Mouse (Mus musculus) limb, embryonic 11.5 days (tissue): ENCODE data around the gene Lpp. TPM values are rescaled to one million over a fixed set of nuclear protein-coding genes. Genes with fewer than 3 reads are reported as not detected.

ENCODE experiments used
- ATAC-seq: fragments of 200-750 bp; cut with Nextera tagmentation; 2 replicates; pipeline ENCODE4 v1.8.0; 2017; ENCODE audit warnings: low read depth; ENCODE audit not compliant: insufficient number of reproducible peaks, low FRiP score, low TSS enrichment
- DNase-seq: peaks from one replicate; pipeline ENCODE4 v3.0.0-alpha.2; 2015; ENCODE audit warnings: low spot score
- H3K27ac ChIP-seq: fragments of 300-500 bp; sonication (generic); replicated peaks from 2 replicates; pipeline ENCODE4 v1.5.1; 2014; ENCODE audit warnings: low read depth, mild to moderate bottlenecking, low read length
- H3K27me3 ChIP-seq: fragments of 300-500 bp; sonication (generic); 2 replicates; pipeline ENCODE4 v1.6.1; 2014; ENCODE audit warnings: mild to moderate bottlenecking, low read length, mixed read lengths; ENCODE audit not compliant: control insufficient read depth, insufficient read depth
- H3K36me3 ChIP-seq: fragments of 300-500 bp; sonication (generic); 2 replicates; pipeline ENCODE4 v1.6.1; 2014; ENCODE audit warnings: mild to moderate bottlenecking, low read length, moderate library complexity, mixed read lengths; ENCODE audit not compliant: control insufficient read depth, insufficient read depth
- H3K4me1 ChIP-seq: fragments of 300-500 bp; sonication (generic); 2 replicates; pipeline ENCODE4 v1.6.1; 2014; ENCODE audit warnings: low read length, mixed read lengths; ENCODE audit not compliant: control insufficient read depth, insufficient read depth
- H3K4me2 ChIP-seq: fragments of 300-500 bp; sonication (generic); 2 replicates; pipeline ENCODE4 v1.6.1; 2014; ENCODE audit warnings: low read depth, mild to moderate bottlenecking, moderate library complexity; ENCODE audit not compliant: severe bottlenecking
- H3K4me3 ChIP-seq: fragments of 300-500 bp; sonication (generic); 2 replicates; pipeline ENCODE4 v1.5.1; 2014; ENCODE audit warnings: low read depth, low read length
- H3K9ac ChIP-seq: fragments of 300-500 bp; sonication (generic); 2 replicates; pipeline ENCODE4 v1.6.1; 2014; ENCODE audit warnings: mild to moderate bottlenecking, low read length
- H3K9me3 ChIP-seq: fragments of 300-500 bp; sonication (generic); 2 replicates; pipeline ENCODE4 v1.6.1; 2016; ENCODE audit warnings: low read length; ENCODE audit not compliant: control insufficient read depth
- WGBS: fragments of 180-500 bp; shearing (Covaris S2); extraction: QIAGEN DNeasy Blood & Tissue Kit; methylation state at CpG from one replicate; pipeline ENCODE4 v1.1.7; 2014; 5-methylcytosine and 5-hydroxymethylcytosine counted together
- polyA plus RNA-seq: library from polyadenylated mRNA; unstranded; fragments of >200 nt; fragmentation: Nextera tagmentation; extraction: Ambion mirVana; gene quantifications from 2 replicates; pipeline ENCODE4 v1.2.1, GENCODE M21; 2014

The Lpp gene
- polyA plus RNA-seq, 1 experiment from 2014 or later, result 38.2 TPM

DNA sequence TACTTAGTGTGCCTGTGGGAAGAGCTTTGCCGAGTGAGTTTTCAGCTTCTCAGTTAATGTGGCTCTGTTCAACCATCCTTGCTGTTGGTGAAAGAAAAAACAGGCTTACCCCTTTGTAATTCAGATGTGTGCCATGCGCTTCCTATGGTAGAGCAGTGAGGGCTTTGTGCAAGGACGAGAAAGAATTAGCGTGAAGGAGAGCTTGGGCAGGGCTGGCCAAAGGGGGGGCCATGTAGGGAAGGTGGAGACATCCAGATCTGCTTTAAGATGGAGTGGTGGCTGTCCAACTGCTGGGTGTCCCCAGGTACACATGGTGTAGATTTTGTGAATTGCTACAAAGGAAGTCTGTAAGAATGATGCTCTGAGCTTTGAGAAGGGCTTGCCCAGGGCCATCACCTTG is 29.9 kb downstream of the Lpp start:
- H3K4me2 ChIP-seq, result no peak overlapping the region
- H3K4me3 ChIP-seq, result no peak overlapping the region
- H3K27me3 ChIP-seq, result no peaks in the 10 kb centered on the region
- no peak overlapping the region for H3K9ac ChIP-seq
- no peak overlapping the region for H3K27ac ChIP-seq
- 84% methylated on average over 4 of the region's 4 CpGs for WGBS
- DNase-seq (no peak), ATAC-seq (no peak)
- no peaks in the 10 kb centered on the region for H3K36me3 ChIP-seq
- H3K9me3 ChIP-seq, result no peaks in the 10 kb centered on the region
- H3K4me1 ChIP-seq, result peaks cover 5% of the 10 kb centered on the region

- DNase-seq (no peak), ATAC-seq (no peak)
- Histone ChIP-seq H3K27ac (no peak overlapping the region), H3K4me3 (no peak overlapping the region), H3K36me3 (no peaks in the 10 kb centered on the region), H3K4me2 (no peak overlapping the region), H3K27me3 (no peaks in the 10 kb centered on the region), H3K9ac (no peak overlapping the region), H3K4me1 (peaks cover 5% of the 10 kb centered on the region), H3K9me3 (no peaks in the 10 kb centered on the region)
- WGBS, result 75% methylated on average over 4 of the region's 4 CpGs
Measured at GRCm38 (mm10) chr16:24423751-24424150, 30.4 kb downstream of the Lpp start.

DNA sequence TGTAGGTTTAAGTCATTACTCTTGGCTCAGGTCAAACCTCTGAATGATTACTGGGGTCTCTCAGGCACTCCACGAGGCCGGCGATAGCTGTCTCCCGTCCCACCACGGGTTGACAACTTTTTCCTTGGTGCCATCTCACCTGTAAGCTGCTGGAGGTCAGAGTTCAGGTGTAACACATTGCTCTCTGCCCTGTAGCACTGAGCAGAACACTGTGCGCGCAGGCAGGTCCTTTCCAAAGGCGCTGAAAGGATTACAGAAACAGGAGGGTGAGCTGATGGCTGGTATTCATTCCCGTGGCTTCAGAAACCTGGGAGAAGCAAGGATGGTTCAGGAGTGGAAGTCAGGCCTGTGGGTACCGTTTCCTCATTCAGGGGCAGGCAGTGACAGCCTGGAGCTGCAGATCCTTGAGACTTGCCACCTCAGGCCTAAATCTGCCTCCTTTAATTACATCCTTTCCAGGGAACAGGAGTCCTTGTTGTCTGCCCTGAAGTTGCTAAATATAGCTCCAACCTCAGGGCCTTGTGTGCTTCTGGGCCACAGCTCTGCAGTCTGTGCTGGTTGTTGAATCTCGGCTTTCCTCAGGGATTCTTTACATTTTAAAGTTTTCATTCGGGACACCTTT is 31.2 kb downstream of the Lpp start:
- no peak for ATAC-seq
- Histone ChIP-seq H3K36me3 (no peaks in the 10 kb centered on the region), H3K27ac (no peak overlapping the region), H3K4me1 (peaks cover 5% of the 10 kb centered on the region), H3K9me3 (no peaks in the 10 kb centered on the region), H3K4me2 (no peak overlapping the region), H3K27me3 (no peaks in the 10 kb centered on the region), H3K4me3 (no peak overlapping the region), H3K9ac (no peak overlapping the region)
- 64% methylated on average over 12 of the region's 12 CpGs for WGBS
- DNase-seq, result no peak

- H3K4me1 ChIP-seq, result peaks cover 5% of the 10 kb centered on the region
- WGBS, result 86% methylated on average over 3 of the region's 3 CpGs
- no peak for ATAC-seq
Measured at GRCm38 (mm10) chr16:24425816-24426215, 32.5 kb downstream of the Lpp start.

GRCm38 (mm10) chr16:24427606-24428005 is 34.3 kb downstream of the Lpp start:
- no peak for ATAC-seq
- Histone ChIP-seq H3K9me3 (no peaks in the 10 kb centered on the region), H3K36me3 (no peaks in the 10 kb centered on the region), H3K4me3 (no peak overlapping the region), H3K4me2 (no peak overlapping the region), H3K9ac (no peak overlapping the region), H3K4me1 (peaks cover 5% of the 10 kb centered on the region), H3K27me3 (no peaks in the 10 kb centered on the region), H3K27ac (no peak overlapping the region)
- no peak for DNase-seq
- WGBS, result 82% methylated on average over 3 of the region's 3 CpGs

More at GRCm38 (mm10) chr16:24425816-24426215, 32.5 kb downstream of the Lpp start:
- H3K27ac ChIP-seq, result no peak overlapping the region
- no peak overlapping the region for H3K4me3 ChIP-seq
- H3K4me2 ChIP-seq, result no peak overlapping the region
- H3K9me3 ChIP-seq, result no peaks in the 10 kb centered on the region
- no peaks in the 10 kb centered on the region for H3K36me3 ChIP-seq
- DNase-seq, result no peak
- H3K9ac ChIP-seq, result no peak overlapping the region
- H3K27me3 ChIP-seq, result no peaks in the 10 kb centered on the region

- 24% methylated on average over 4 of the region's 4 CpGs for WGBS
- DNase-seq (no peak), ATAC-seq (0 out of 2 replicates have a peak, but pooled peaks have one; percentile 21)
Measured at GRCm38 (mm10) chr16:24428055-24428454, 34.7 kb downstream of the Lpp start.

GRCm38 (mm10) chr16:24428742-24429141 is 35.4 kb downstream of the Lpp start:
- H3K4me2 ChIP-seq, result no peak overlapping the region
- H3K36me3 ChIP-seq, result no peaks in the 10 kb centered on the region
- no peak for DNase-seq
- no peaks in the 10 kb centered on the region for H3K27me3 ChIP-seq
- no peak overlapping the region for H3K27ac ChIP-seq
- H3K4me3 ChIP-seq, result no peak overlapping the region
- H3K9ac ChIP-seq, result no peak overlapping the region
- no peaks in the 10 kb centered on the region for H3K9me3 ChIP-seq
- 89% methylated on average over 4 of the region's 4 CpGs for WGBS
- ATAC-seq, result no peak
- H3K4me1 ChIP-seq, result peaks cover 5% of the 10 kb centered on the region

More at GRCm38 (mm10) chr16:24428055-24428454, 34.7 kb downstream of the Lpp start:
- no peaks in the 10 kb centered on the region for H3K9me3 ChIP-seq
- no peaks in the 10 kb centered on the region for H3K27me3 ChIP-seq
- H3K36me3 ChIP-seq, result no peaks in the 10 kb centered on the region
- H3K9ac ChIP-seq, result no peak overlapping the region
- peaks cover 5% of the 10 kb centered on the region for H3K4me1 ChIP-seq
- H3K27ac ChIP-seq, result no peak overlapping the region
- H3K4me3 ChIP-seq, result no peak overlapping the region
- H3K4me2 ChIP-seq, result no peak overlapping the region

DNA sequence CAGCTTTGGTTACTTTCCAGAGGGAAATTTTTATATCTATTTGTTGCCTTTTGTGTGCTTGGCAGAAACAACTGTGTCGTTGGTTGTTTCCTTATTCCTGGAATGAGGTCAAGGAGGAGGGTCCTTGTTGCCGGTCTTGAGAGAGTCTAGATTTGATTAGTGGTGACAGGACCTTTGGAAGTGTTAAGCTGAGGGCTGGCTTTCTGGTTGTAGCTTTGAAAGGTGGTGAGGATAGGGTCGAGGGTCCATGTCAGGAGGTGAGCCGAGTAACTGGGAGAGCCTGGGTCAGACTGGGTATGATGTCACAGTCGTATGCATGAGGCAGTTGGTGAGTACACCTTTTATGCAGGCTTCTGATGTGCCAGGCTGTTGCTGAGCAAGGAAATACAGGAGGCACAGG is 36.4 kb downstream of the Lpp start:
- DNase-seq (no peak), ATAC-seq (no peak)
- Histone ChIP-seq H3K4me3 (no peak overlapping the region), H3K9ac (no peak overlapping the region), H3K4me2 (no peak overlapping the region), H3K27me3 (no peaks in the 10 kb centered on the region), H3K27ac (no peak overlapping the region), H3K36me3 (no peaks in the 10 kb centered on the region), H3K4me1 (peaks cover 8% of the 10 kb centered on the region; the same call in 1 of the 2 replicates), H3K9me3 (no peaks in the 10 kb centered on the region)
- WGBS, result 53% methylated on average over 5 of the region's 5 CpGs

- whole genome bisulfite sequencing, result 93% methylated on average over 1 of the region's 1 CpGs
- H3K36me3 ChIP-seq, result no peaks in the 10 kb centered on the region
- H3K4me3 ChIP-seq, result no peak overlapping the region
- no peak overlapping the region for H3K27ac ChIP-seq
- no peaks in the 10 kb centered on the region for H3K27me3 ChIP-seq
- H3K9me3 ChIP-seq, result no peaks in the 10 kb centered on the region
- H3K4me2 ChIP-seq, result no peak overlapping the region
- DNase-seq (no peak), ATAC-seq (no peak)
- H3K4me1 ChIP-seq, result peaks cover 7% of the 10 kb centered on the region; the same call in 1 of the 2 replicates
- H3K9ac ChIP-seq, result no peak overlapping the region
Measured at GRCm38 (mm10) chr16:24431808-24432207, 38.5 kb downstream of the Lpp start.
